Mouse (Mus musculus) hindbrain, embryonic 11.5 days (tissue): ENCODE measurements around the gene Aebp1. TPM values are rescaled to one million over a fixed set of nuclear protein-coding genes. Genes with fewer than 3 reads are reported as not detected.

Source experiments
- ATAC-seq: fragments of 200-750 bp; cut with Nextera tagmentation; 2 replicates; pipeline ENCODE4 v1.8.0; 2017; ENCODE audit warnings: mild to moderate bottlenecking, moderate TSS enrichment, moderate library complexity; ENCODE audit not compliant: low FRiP score
- DNase-seq: peaks from one replicate; pipeline ENCODE4 v3.0.0-alpha.2; 2015; ENCODE audit warnings: low spot score
- H3K27ac ChIP-seq: fragments of 300-500 bp; sonication (generic); 2 replicates; pipeline ENCODE4 v1.5.1; 2014; ENCODE audit warnings: mild to moderate bottlenecking, low read depth, low read length
- H3K27me3 ChIP-seq: fragments of 300-500 bp; sonication (generic); 2 replicates; pipeline ENCODE4 v1.6.1; 2014; ENCODE audit warnings: mild to moderate bottlenecking, low read length, moderate library complexity, mixed read lengths; ENCODE audit not compliant: control insufficient read depth, insufficient read depth
- H3K36me3 ChIP-seq: fragments of 300-500 bp; sonication (generic); 2 replicates; pipeline ENCODE4 v1.6.1; 2014; ENCODE audit warnings: mild to moderate bottlenecking, low read length, moderate library complexity, mixed read lengths; ENCODE audit not compliant: control insufficient read depth, insufficient read depth
- H3K4me1 ChIP-seq: fragments of 300-500 bp; sonication (generic); replicated peaks from 2 replicates; pipeline ENCODE4 v1.6.1; 2014; ENCODE audit warnings: low read length, mixed read lengths; ENCODE audit not compliant: control insufficient read depth, insufficient read depth
- H3K4me2 ChIP-seq: fragments of 300-500 bp; sonication (generic); replicated peaks from 2 replicates; pipeline ENCODE4 v1.6.1; 2014; ENCODE audit warnings: mild to moderate bottlenecking, low read depth, low read length
- H3K4me3 ChIP-seq: fragments of 300-500 bp; sonication (generic); 2 replicates; pipeline ENCODE4 v1.5.1; 2014; ENCODE audit warnings: low read depth, low read length
- H3K9ac ChIP-seq: fragments of 300-500 bp; sonication (generic); 2 replicates; pipeline ENCODE4 v1.6.1; 2014; ENCODE audit warnings: low read depth, low read length
- H3K9me3 ChIP-seq: fragments of 300-500 bp; sonication (generic); 2 replicates; pipeline ENCODE4 v1.6.1; 2016; ENCODE audit warnings: low read length; ENCODE audit not compliant: control insufficient read depth
- WGBS: fragments of 180-500 bp; shearing (Covaris S2); extraction: QIAGEN DNeasy Blood & Tissue Kit; methylation state at CpG from one replicate; pipeline ENCODE4 v1.1.7; 2014; 5-methylcytosine and 5-hydroxymethylcytosine counted together
- polyA plus RNA-seq: library from polyadenylated mRNA; unstranded; fragments of >200 nt; fragmentation: Nextera tagmentation; extraction: Ambion mirVana; gene quantifications from 2 replicates; pipeline ENCODE4 v1.2.1, GENCODE M21; 2014

Gene Aebp1
- polyA plus RNA-seq, 1 experiment from 2014 or later = 19.0 TPM

- Histone ChIP-seq H3K4me1 (peaks cover 5% of the 10 kb centered on the region; the same call in 1 of the 2 replicates), H3K4me3 (no peak overlapping the region), H3K9ac (no peak overlapping the region), H3K27me3 (no peaks in the 10 kb centered on the region), H3K27ac (no peak overlapping the region), H3K4me2 (no peak overlapping the region), H3K9me3 (no peaks in the 10 kb centered on the region), H3K36me3 (no peaks in the 10 kb centered on the region)
- DNase-seq (no peak), ATAC-seq (no peak)
- 92% methylated on average over 19 of the region's 19 CpGs for WGBS
Measured at GRCm38 (mm10) chr11:5904357-5904756, 42.6 kb downstream of the Aebp1 start.

- DNase-seq = no peak
Measured at GRCm38 (mm10) chr11:5904871-5905270, 43.1 kb downstream of the Aebp1 start.

GRCm38 (mm10) chr11:5905778-5906518 lies 44.2 kb downstream of the Aebp1 start:
- Histone ChIP-seq H3K9ac (no peak overlapping the region), H3K9me3 (no peaks in the 10 kb centered on the region), H3K36me3 (no peaks in the 10 kb centered on the region), H3K27ac (no peak overlapping the region), H3K4me1 (peaks cover 5% of the 10 kb centered on the region; the same call in 1 of the 2 replicates), H3K27me3 (no peaks in the 10 kb centered on the region), H3K4me2 (no peak overlapping the region), H3K4me3 (no peak overlapping the region)
- ATAC-seq (no peak), DNase-seq (no peak)
- 88% methylated on average over 10 of the region's 10 CpGs for WGBS

More at GRCm38 (mm10) chr11:5904871-5905270, 43.1 kb downstream of the Aebp1 start:
- ATAC-seq = no peak
- Histone ChIP-seq H3K27me3 (no peaks in the 10 kb centered on the region), H3K36me3 (no peaks in the 10 kb centered on the region), H3K4me2 (no peak overlapping the region), H3K4me1 (peaks cover 5% of the 10 kb centered on the region; the same call in 1 of the 2 replicates), H3K9ac (no peak overlapping the region), H3K4me3 (no peak overlapping the region), H3K9me3 (no peaks in the 10 kb centered on the region), H3K27ac (no peak overlapping the region)
- WGBS = 94% methylated on average over 6 of the region's 6 CpGs

- no peak for DNase-seq
- Histone ChIP-seq H3K4me1 (no peaks in the 10 kb centered on the region; the same call in 1 of the 2 replicates), H3K4me3 (no peak overlapping the region), H3K36me3 (no peaks in the 10 kb centered on the region), H3K4me2 (no peak overlapping the region), H3K27ac (no peak overlapping the region), H3K9ac (no peak overlapping the region), H3K27me3 (no peaks in the 10 kb centered on the region), H3K9me3 (no peaks in the 10 kb centered on the region)
- no peak for ATAC-seq
- 48% methylated on average over 5 of the region's 5 CpGs for WGBS
Measured at GRCm38 (mm10) chr11:5907096-5907495, 45.3 kb downstream of the Aebp1 start.

- no peak overlapping the region for H3K27ac ChIP-seq
- no peaks in the 10 kb centered on the region for H3K9me3 ChIP-seq
- no peak overlapping the region for H3K4me3 ChIP-seq
- no peak overlapping the region for H3K4me2 ChIP-seq
- ATAC-seq (no peak), DNase-seq (no peak)
- no peaks in the 10 kb centered on the region for H3K27me3 ChIP-seq
- no peak overlapping the region for H3K9ac ChIP-seq
- H3K36me3 ChIP-seq = no peaks in the 10 kb centered on the region
- WGBS = 89% methylated on average over 4 of the region's 4 CpGs
- H3K4me1 ChIP-seq = no peaks in the 10 kb centered on the region
Measured at GRCm38 (mm10) chr11:5908642-5909041, 46.9 kb downstream of the Aebp1 start.

GRCm38 (mm10) chr11:5912635-5913034 lies 50.9 kb downstream of the Aebp1 start:
- H3K4me1 ChIP-seq = no peaks in the 10 kb centered on the region
- H3K27me3 ChIP-seq = no peaks in the 10 kb centered on the region
- H3K9me3 ChIP-seq = no peaks in the 10 kb centered on the region
- H3K36me3 ChIP-seq = no peaks in the 10 kb centered on the region
- WGBS = 31% methylated on average over 5 of the region's 5 CpGs
- H3K4me3 ChIP-seq = no peak overlapping the region
- no peak overlapping the region for H3K9ac ChIP-seq
- H3K27ac ChIP-seq = no peak overlapping the region
- H3K4me2 ChIP-seq = no peak overlapping the region
- DNase-seq (peak; percentile 67), ATAC-seq (no peak)

- 82% methylated on average over 8 of the region's 8 CpGs for WGBS
- ATAC-seq (no peak), DNase-seq (no peak)
- Histone ChIP-seq H3K9me3 (no peaks in the 10 kb centered on the region), H3K27me3 (no peaks in the 10 kb centered on the region), H3K36me3 (no peaks in the 10 kb centered on the region), H3K27ac (no peak overlapping the region), H3K4me3 (no peak overlapping the region), H3K9ac (no peak overlapping the region), H3K4me1 (no peaks in the 10 kb centered on the region), H3K4me2 (no peak overlapping the region)
Measured at GRCm38 (mm10) chr11:5913256-5913655, 51.5 kb downstream of the Aebp1 start.

GRCm38 (mm10) chr11:5913936-5914335 lies 52.2 kb downstream of the Aebp1 start:
- DNase-seq = no peak
- no peaks in the 10 kb centered on the region for H3K36me3 ChIP-seq
- no peaks in the 10 kb centered on the region for H3K4me1 ChIP-seq
- WGBS = 78% methylated on average over 4 of the region's 4 CpGs
- no peak overlapping the region for H3K9ac ChIP-seq
- ATAC-seq = no peak
- H3K27ac ChIP-seq = no peak overlapping the region
- H3K9me3 ChIP-seq = no peaks in the 10 kb centered on the region
- no peak overlapping the region for H3K4me2 ChIP-seq
- no peaks in the 10 kb centered on the region for H3K27me3 ChIP-seq
- H3K4me3 ChIP-seq = no peak overlapping the region

GRCm38 (mm10) chr11:5914940-5915339 lies 53.2 kb downstream of the Aebp1 start:
- no peak overlapping the region for H3K4me2 ChIP-seq
- no peaks in the 10 kb centered on the region for H3K4me1 ChIP-seq
- no peaks in the 10 kb centered on the region for H3K36me3 ChIP-seq
- no peak for DNase-seq
- H3K4me3 ChIP-seq = no peak overlapping the region
- no peaks in the 10 kb centered on the region for H3K9me3 ChIP-seq
- 63% methylated on average over 5 of the region's 5 CpGs for WGBS
- no peak for ATAC-seq
- no peak overlapping the region for H3K9ac ChIP-seq
- H3K27me3 ChIP-seq = no peaks in the 10 kb centered on the region
- no peak overlapping the region for H3K27ac ChIP-seq
